Mouse (Mus musculus) large intestine, adult 2 months (tissue): ENCODE data around the gene Pik3c2g. TPM values are rescaled to one million over a fixed set of nuclear protein-coding genes. Genes with fewer than 3 reads are reported as not detected.

Source experiments
- DNase-seq: peaks from one replicate; pipeline ENCODE4 v3.0.0-alpha.2; 2012; ENCODE audit warnings: low read depth, low spot score
- WGBS: fragments of 180-500 bp; shearing (Covaris S2); methylation state at CpG from one replicate; pipeline ENCODE4 v1.1.7; 2018; 5-methylcytosine and 5-hydroxymethylcytosine counted together
- polyA plus RNA-seq: library from polyadenylated mRNA; depleted of rRNA; stranded (reverse); fragments of >200 nt; gene quantifications from 2 replicates; pipeline ENCODE4 v1.2.3, GENCODE M21; 2012

The Pik3c2g gene
- polyA plus RNA-seq, 1 experiment: 1.9 TPM

DNA sequence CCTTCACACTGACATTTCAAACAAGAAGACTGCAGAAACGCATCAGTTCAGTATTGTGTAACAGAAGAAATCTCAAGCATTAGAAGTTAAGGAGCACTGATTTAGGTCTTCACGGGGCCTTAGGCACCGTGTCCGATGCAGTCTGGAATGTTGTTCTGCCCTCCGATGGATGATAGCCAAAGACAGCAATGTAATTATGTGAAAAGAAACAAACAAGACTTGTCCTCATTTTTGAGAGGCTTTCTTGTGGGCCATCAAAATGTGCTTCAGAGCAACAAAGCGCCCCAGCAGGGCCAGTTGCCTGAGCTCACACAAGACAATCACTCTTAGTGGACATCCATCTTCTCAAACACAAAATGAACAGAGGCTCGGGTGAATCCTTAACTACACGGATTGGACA is 234.9 kb downstream of the Pik3c2g start:
- WGBS: 78% methylated on average over 8 of the region's 8 CpGs
- DNase-seq: no peak

GRCm38 (mm10) chr6:139838239-139838638 is 251.2 kb downstream of the Pik3c2g start:
- WGBS: 77% methylated on average over 6 of the region's 6 CpGs

DNA sequence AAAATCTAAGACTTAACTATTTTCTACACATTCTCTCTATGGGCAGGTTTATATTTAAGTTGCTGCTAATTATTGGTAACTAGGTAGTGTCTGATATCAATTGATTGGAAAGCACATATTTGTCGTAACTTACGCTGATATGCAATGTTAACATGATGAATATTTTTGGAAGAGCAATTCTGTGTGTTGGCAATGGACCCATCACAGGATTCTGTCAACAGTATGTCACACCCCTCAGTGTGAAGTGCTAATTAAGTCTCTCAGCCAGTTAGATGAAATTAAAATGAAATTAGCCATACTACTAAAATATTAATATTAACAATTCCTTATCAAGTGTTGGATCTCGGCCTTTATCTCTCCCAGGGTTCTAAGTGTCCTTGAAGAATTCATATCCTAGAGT is 251.7 kb downstream of the Pik3c2g start:
- DNase-seq: no peak
- WGBS: 85% methylated on average over 3 of the region's 3 CpGs

More at GRCm38 (mm10) chr6:139838239-139838638, 251.2 kb downstream of the Pik3c2g start:
- DNase-seq: no peak

DNA sequence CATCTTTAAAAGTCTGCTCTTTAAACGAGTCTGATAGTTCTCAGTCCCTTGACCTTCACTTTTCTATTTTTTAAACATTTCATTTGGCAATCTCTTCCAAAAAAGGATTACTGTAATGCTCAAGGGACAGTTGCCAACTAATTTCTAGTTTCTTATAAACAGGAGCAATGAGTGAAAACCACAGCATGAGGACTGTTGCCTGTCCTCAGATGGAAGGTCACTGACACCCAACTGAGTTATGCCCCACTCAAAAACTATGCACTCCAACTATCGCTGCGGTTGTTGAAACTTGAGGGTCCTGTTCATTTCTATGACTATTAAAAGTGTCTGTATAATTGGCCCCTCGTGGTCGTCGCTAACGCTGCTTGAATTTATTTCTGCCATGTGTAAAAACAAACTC is 252.9 kb downstream of the Pik3c2g start:
- DNase-seq: no peak
- WGBS: 69% methylated on average over 7 of the region's 7 CpGs

DNA sequence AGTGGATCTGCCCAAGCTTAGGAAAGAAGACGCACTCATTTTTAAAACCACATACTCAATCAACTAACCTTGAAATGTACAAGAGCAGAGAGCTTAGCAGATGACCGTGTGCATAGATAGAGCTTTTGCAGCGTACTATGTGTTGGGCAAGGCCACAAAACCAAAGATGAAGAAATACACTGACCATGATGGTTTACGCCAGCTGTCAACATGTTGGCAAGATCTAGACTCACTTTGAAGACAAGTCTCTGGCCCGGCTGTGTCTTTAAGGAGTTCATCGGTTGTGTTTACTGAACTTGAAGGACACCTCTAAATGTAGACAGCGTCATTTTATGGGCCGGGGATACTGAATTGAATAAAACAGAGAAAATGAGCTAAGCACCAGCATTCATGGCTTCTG is 254.3 kb downstream of the Pik3c2g start:
- WGBS: 82% methylated on average over 8 of the region's 8 CpGs
- no peak for DNase-seq

GRCm38 (mm10) chr6:139842626-139843025 is 255.6 kb downstream of the Pik3c2g start:
- 95% methylated on average over 1 of the region's 1 CpGs for WGBS
- DNase-seq: no peak

- 83% methylated on average over 4 of the region's 4 CpGs for WGBS
- no peak for DNase-seq
Measured at GRCm38 (mm10) chr6:139843531-139843930, 256.5 kb downstream of the Pik3c2g start.

DNA sequence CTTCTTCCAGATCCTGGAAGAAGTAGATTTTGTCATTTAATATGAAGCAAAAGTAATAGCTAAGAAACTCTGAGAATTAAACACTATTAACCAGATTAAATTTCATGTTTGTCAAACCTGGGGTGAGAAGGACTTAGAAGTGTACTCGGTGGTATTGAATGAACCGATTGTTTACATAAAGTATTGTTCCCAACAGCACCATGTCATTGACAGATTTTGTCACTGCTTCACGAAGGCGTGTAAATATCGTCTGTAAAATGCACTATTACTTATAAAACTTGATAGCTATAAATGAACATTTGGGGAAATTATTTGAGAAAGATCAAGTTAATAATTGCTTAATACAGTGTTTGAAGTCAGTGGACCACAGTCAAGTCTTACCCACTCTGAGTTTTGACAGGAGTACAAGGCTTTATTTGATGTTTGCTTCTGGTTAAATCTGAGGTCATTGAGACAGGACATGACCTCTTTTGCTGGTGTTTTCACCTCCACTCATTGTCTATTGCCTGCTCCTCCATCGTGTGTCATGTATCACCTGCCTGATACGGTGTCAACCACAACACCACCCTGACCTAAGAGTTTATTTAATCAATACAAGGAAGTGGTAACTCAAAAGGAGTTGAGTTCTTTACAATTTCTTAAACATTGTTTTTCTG is 260.0 kb downstream of the Pik3c2g start:
- WGBS: 63% methylated on average over 7 of the region's 7 CpGs
- no peak for DNase-seq

DNA sequence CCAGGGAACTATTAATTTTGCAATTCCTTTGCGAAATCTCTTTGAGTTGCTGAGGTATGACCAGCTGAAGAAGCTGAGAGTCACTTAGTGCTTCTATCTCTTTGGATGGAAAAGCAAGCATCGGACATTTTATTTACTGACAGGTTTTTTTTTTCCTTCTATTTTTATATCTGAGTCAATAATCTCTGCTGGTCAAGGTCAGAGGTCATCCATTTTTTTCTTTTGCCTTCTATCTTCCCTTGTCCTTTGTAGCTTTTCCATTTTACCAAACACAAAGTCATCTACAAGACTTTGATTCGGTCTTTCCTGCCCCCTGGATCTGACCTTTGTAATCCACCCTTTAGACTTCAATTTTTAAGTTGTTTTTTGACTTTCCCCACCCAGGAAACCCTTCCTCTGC is 262.9 kb downstream of the Pik3c2g start:
- DNase-seq: no peak
- 63% methylated on average over 3 of the region's 3 CpGs for WGBS

GRCm38 (mm10) chr6:139851705-139852603 is 264.9 kb downstream of the Pik3c2g start:
- WGBS: 85% methylated on average over 21 of the region's 21 CpGs
- DNase-seq: no peak

GRCm38 (mm10) chr6:139852836-139853235 is 265.8 kb downstream of the Pik3c2g start:
- no peak for DNase-seq
- 80% methylated on average over 3 of the region's 3 CpGs for WGBS

GRCm38 (mm10) chr6:139860141-139860540 is 273.1 kb downstream of the Pik3c2g start:
- no peak for DNase-seq
- WGBS: 53% methylated on average over 3 of the region's 3 CpGs

DNA sequence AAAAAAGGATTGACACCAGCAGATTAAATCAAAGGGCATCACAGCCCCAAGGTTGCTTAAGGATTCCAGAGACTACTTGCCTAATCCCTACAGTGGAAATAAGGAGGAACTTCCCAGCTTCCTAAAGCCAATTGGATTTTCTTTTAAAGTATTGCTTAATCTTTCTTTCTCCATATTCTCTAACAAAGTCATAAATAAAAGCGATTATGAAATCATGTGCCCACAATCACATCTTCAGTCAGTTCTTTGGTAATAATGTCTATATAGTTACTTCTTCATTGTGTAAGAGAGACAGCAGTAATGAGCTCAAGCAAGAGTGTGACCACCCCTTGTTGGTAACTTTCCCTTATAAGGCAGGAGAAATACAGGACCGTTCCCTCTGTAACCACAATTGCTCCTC is 274.5 kb downstream of the Pik3c2g start:
- no peak for DNase-seq
- 77% methylated on average over 2 of the region's 2 CpGs for WGBS

DNA sequence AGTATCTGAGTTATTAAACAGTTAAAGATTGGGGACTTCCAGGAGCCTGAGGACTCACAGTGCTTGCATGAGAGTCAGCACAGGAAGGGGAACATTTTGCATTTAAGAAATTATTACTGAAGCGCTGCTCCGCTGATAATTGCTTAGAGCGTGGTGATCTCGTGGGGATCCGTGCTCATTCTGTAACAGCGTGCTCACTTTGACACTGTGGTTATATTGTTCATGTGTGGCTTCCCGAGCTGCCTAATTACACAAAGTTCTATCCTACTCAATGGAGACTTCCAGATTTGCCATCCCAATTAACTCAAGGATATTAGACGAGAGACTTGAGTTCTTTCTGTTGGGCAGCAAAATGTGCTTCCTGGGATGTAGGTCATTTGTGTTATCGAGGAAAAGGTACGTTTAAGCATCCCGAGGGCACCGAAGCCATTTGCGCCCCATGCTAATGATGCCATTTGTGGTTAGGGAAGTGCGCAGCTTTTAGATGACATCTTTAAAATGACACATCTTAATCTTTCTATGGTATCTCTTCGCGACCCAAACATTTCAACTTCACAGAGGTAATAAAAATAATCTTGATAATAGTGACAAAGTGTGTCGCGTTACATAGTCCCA is 278.1 kb downstream of the Pik3c2g start:
- WGBS: 93% methylated on average over 18 of the region's 18 CpGs

DNA sequence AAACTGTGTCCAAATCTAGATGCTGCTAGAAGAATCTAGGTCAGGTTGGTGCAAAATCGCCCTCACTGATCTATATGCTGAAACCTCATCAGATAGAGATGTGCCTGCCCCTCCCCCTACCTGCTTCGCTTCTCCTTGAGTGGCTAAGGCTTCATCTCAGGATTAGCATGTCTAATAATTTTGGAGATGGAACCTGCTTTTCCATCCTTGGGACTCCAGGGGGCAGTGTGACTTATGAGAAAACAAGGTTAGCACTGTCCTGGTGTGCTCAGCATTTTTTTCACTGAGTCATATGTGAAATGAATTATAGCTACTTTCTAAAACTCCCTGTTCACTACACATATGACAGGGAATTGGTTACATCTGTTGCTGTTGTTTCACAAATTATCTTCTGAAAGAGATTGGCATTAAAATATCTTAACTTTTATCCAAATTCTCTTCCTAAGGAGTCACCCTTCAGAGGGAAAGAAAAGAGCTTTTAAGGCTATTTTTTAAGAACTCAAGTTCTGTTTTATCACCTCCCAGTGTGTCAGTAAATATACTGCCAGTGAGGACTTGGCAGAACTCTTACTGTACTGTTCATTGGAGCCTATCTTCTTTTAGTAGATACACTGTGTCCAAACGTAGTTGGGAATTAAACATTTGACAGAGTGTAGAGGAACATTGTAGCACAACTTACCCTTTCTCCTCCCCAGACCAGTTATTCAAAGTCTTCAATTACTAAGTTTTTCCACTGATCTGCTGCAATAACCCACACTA is 287.6 kb downstream of the Pik3c2g start:
- WGBS: 44% methylated on average over 3 of the region's 3 CpGs
- peak; percentile 18 for DNase-seq

More for the DNA sequence above, 278.1 kb downstream of the Pik3c2g start:
- no peak for DNase-seq

DNA sequence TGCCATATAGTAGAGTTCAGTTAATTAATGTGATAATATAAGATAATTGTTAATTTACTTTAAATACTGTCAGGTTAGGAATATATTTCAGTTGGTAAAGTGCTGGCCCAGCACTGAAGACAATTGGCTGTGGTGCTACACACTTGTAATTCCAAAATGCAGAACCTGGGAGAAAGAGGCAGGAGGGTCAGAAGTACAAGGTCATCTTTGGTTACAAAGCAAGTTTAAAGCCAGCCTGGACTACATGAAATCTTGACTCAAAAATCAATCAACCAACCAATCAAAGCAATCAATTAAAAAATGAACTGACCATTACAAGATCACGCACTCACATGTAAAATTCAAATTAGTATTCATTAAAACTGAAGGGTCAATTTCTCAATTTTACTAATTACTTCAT is 289.7 kb downstream of the Pik3c2g start:
- 98% methylated on average over 1 of the region's 1 CpGs for WGBS
- DNase-seq: no peak

DNA sequence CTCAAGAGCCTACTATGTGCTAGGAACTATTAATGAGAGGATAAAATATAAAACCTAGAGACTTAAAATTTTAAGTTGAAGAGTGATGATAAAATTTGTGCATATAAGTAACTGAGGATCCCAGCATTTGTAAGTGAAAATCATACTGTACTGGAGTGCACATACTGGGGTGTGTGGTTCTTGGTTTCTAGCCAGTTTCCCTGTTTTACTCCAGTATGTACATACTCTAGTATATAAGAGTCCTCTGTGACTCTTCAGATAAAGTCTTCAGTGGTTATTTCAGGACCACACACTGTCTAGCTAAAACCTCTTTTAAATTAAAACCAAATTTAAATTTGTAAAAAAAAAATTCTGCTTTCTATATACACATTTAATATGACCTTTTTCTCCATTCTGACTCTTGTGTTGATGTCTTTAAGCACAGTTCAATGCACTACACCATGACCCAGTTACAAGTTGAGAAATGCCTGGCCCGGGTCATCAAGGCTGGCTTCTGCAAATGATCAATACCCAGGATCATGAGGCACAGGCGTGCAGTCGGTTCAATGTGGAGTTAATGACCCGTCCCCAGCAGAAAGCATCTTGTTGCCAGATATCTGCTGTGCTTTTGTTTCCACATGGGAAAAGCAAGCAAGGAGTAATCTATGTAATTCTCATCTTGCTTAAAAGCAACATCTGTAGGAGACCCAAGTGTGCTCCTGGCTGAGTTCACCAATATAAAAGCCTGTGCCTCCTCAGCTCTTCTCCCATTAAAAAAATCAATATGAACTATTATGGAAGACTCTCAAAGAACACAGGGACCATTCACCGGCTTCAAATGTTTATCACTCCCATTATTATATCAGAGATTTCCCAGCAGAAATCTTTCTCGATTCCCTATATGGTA is 290.7 kb downstream of the Pik3c2g start:
- WGBS: 71% methylated on average over 6 of the region's 6 CpGs
- DNase-seq: no peak

GRCm38 (mm10) chr6:139878362-139878696 is 291.3 kb downstream of the Pik3c2g start:
- DNase-seq: no peak
- WGBS: 65% methylated on average over 1 of the region's 1 CpGs

- WGBS: 67% methylated on average over 2 of the region's 2 CpGs
- no peak for DNase-seq
Measured at GRCm38 (mm10) chr6:139882076-139882475, 295.1 kb downstream of the Pik3c2g start.
